ENCODE assay signal across 10 mouse cellular contexts in the genomic region with DNA sequence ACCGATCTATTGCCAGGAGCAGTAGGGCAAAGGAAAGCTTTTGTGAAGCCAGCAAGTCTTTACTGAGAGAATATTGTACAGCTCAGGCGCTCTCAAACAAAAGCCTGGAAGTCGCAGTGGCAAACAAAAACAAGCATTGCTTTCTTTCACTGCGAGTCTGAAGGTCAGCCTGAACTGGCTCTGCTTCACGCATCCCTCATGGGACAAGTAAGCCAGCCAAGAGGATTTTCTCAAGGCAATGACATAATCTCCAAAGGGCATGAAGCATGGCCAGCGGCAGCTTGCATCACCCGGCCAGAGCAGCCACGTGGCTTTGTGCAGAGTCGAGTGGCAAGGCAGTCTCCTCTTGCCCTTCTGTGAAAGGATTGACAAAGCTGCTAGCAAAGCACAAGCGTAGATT.
DNase-seq lines count a peak whose midpoint lies in the region; ATAC-seq lines count a peak whose summit lies in the region.
"Had no signal": no experiment of that assay in that cellular context is flagged by ENCODE, and none has a peak within 500 bp of the region (broad histone marks: within the 10 kb centered on the region; RNA-seq: fewer than 3 reads in every experiment).

No protein-coding gene starts in this region.

- H3K27ac ChIP-seq in intestine, embryonic 16.5 days (ENCODE audit: low read length), result no peak overlapping the region
- H3K27ac ChIP-seq: embryonic facial prominence, embryonic 15.5 days; neural tube, embryonic 12.5 days had no signal

- no peak overlapping the region for H3K4me2 ChIP-seq in intestine, embryonic 16.5 days (ENCODE audit: low read depth, low read length)
- H3K4me2 ChIP-seq: embryonic facial prominence, embryonic 15.5 days; neural tube, embryonic 12.5 days had no signal

- peak; percentile 13 for DNase-seq in layer of hippocampus, adult 11-12 months (ENCODE audit: low spot score)
- no peak for DNase-seq in layer of hippocampus, postnatal 25 days (ENCODE audit: extremely low spot score in 1 of 2, low spot score in 1 of 2)
- peak; percentile 86 for DNase-seq in adrenal gland, postnatal 10 days
- peak; percentile 16 for DNase-seq in gastrocnemius, adult 18-20 months (ENCODE audit: low spot score)
- DNase-seq in kidney, postnatal 36 days, result peak; percentile 32
- no peak for DNase-seq in layer of hippocampus, postnatal 36 days

- no peaks in the 10 kb centered on the region for H3K4me1 ChIP-seq in intestine, embryonic 16.5 days (ENCODE audit: control insufficient read depth, insufficient read depth, low read length)
- H3K4me1 ChIP-seq: embryonic facial prominence, embryonic 15.5 days had no signal

- no peak overlapping the region for H3K9ac ChIP-seq in intestine, embryonic 16.5 days (ENCODE audit: low read depth, low read length)
- H3K9ac ChIP-seq: embryonic facial prominence, embryonic 15.5 days; neural tube, embryonic 12.5 days had no signal

- no peaks in the 10 kb centered on the region for H3K36me3 ChIP-seq in intestine, embryonic 16.5 days (ENCODE audit: control insufficient read depth, insufficient read depth, low read length)
- H3K36me3 ChIP-seq: embryonic facial prominence, embryonic 15.5 days; neural tube, embryonic 12.5 days had no signal

- H3K27me3 ChIP-seq in intestine, embryonic 16.5 days (replicated peaks; ENCODE audit: control insufficient read depth, insufficient read depth, low read length), result no peaks in the 10 kb centered on the region
- H3K27me3 ChIP-seq: embryonic facial prominence, embryonic 15.5 days; neural tube, embryonic 12.5 days had no signal

- 70% methylated on average over 10 of the region's 10 CpGs for WGBS in intestine, embryonic 16.5 days

- no peak for ATAC-seq in erythroid progenitor cell, adult 5-6 weeks (replicated peaks; ENCODE audit: low FRiP score, poor library complexity, severe bottlenecking)
- no peak for ATAC-seq in intestine, embryonic 16.5 days

- no peaks in the 10 kb centered on the region for H3K9me3 ChIP-seq in intestine, embryonic 16.5 days (ENCODE audit: control insufficient read depth, low read length)
- H3K9me3 ChIP-seq: embryonic facial prominence, embryonic 15.5 days; neural tube, embryonic 12.5 days had no signal

- H3K4me3 ChIP-seq in intestine, embryonic 16.5 days (ENCODE audit: low read length), result no peak overlapping the region
- H3K4me3 ChIP-seq: embryonic facial prominence, embryonic 15.5 days; neural tube, embryonic 12.5 days had no signal

Comparison
In these comparisons a context has a peak if more than half of its experiments do, and no peak if none do; other contexts are left out.
1. DNase-seq: peak in layer of hippocampus, adult 11-12 months (single experiment), adrenal gland, postnatal 10 days (single experiment), gastrocnemius, adult 18-20 months (single experiment) and kidney, postnatal 36 days (2 of 2); none in layer of hippocampus, postnatal 25 days (0 of 2) and layer of hippocampus, postnatal 36 days (0 of 2).